Mouse (Mus musculus) ovary, adult 10 weeks (tissue): ENCODE measurements around the gene Kcna1. TPM values are rescaled to one million over a fixed set of nuclear protein-coding genes. Genes with fewer than 3 reads are reported as not detected.

Experiments
- polyA plus RNA-seq: library from polyadenylated mRNA; stranded (reverse); fragments of 350-450 nt; fragmentation: Illumina TruSeq; extraction: RNeasy Lipid Tissue Mini Kit (QIAGEN cat#74804); gene quantifications from one replicate; pipeline ENCODE4 v1.2.3, GENCODE M21; 2014

Gene Kcna1
- polyA plus RNA-seq, result 0.80 TPM

DNA sequence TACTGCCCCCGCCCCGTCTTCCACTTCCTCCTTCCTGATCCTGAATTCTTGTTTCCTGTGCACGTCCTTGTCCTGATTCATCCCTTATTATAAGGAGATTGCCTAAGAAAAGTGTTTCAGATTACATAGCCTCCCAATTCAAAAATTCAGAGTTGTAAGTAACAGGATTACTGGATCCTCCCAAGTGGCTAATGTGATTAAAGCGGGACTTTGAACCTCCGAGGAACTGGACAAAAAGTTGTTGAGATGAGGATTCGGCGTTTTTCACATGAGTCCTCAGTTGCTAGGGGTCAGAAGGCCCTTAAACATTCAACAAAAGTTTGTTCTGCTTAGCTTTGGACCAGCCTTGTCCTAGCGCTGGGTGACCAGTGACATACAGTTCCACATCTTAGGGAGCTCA lies at the start of gene Kcna1:
Gene Kcna1, minus strand, starts transcription at position 4 of the 400 bp plus-strand sequence.

Other genes starting within 250 kb of the Kcna1 start
- gene Kcna5, start 111.0 kb downstream of the Kcna1 start, polyA plus RNA-seq, result 1.2 TPM
- gene Kcna6, start 94.3 kb upstream of the Kcna1 start, polyA plus RNA-seq, result 0.29 TPM
- gene Ndufa9, start 202.8 kb upstream of the Kcna1 start, polyA plus RNA-seq, result 57.3 TPM
- not detected for gene Akap3, start 206.7 kb upstream of the Kcna1 start, polyA plus RNA-seq